Mouse (Mus musculus) spleen, adult 2 months (tissue): ENCODE results near the gene Pycard. TPM values are rescaled to one million over a fixed set of nuclear protein-coding genes. Genes with fewer than 3 reads are reported as not detected.

Source experiments
- DNase-seq, 2 experiments: peaks; one replicate each; pipeline versions ENCODE4 v3.0.0 to v3.0.0-alpha.2; 2012 to 2021; ENCODE audit warnings: low spot score in 2 of 2, low read depth in 1 of 2
- H3K27ac ChIP-seq: fragments of 200-500 bp; 2 replicates; pipeline ENCODE4 v1.5.1; 2012; ENCODE audit warnings: low read length, inconsistent platforms; ENCODE audit not compliant: insufficient read depth
- H3K27me3 ChIP-seq: fragments of 200-500 bp; 2 replicates; pipeline ENCODE4 v1.6.1; 2012; ENCODE audit warnings: mild to moderate bottlenecking, moderate library complexity, low read length, inconsistent platforms; ENCODE audit not compliant: control insufficient read depth, insufficient read depth
- H3K36me3 ChIP-seq: fragments of 200-500 bp; 2 replicates; pipeline ENCODE4 v1.6.1; 2012; ENCODE audit warnings: mild to moderate bottlenecking, low read length, inconsistent platforms; ENCODE audit not compliant: control insufficient read depth, insufficient read depth
- H3K4me1 ChIP-seq: fragments of 200-500 bp; 2 replicates; pipeline ENCODE4 v1.6.1; 2011; ENCODE audit warnings: inconsistent platforms; ENCODE audit not compliant: control insufficient read depth, insufficient read depth, insufficient read length
- H3K4me3 ChIP-seq: fragments of 200-500 bp; 2 replicates; pipeline ENCODE4 v1.5.1; 2011; ENCODE audit warnings: mild to moderate bottlenecking, inconsistent platforms; ENCODE audit not compliant: insufficient read depth, insufficient read length; ENCODE audit errors: extremely low read depth
- CTCF ChIP-seq: fragments of 200-500 bp; IDR thresholded peaks from 2 replicates; pipeline ENCODE4 v1.5.1; 2011; ENCODE audit warnings: mild to moderate bottlenecking, inconsistent platforms; ENCODE audit not compliant: insufficient read depth, insufficient read length, insufficient replicate concordance; ENCODE audit errors: extremely low read depth
- POLR2A ChIP-seq: fragments of 200-500 bp; IDR thresholded peaks from 2 replicates; pipeline ENCODE4 v1.6.1; 2011; ENCODE audit warnings: low read depth, low read length, inconsistent platforms
- WGBS: fragments of 180-500 bp; shearing (Covaris S2); methylation state at CpG from one replicate; pipeline ENCODE4 v1.1.7; 2018; 5-methylcytosine and 5-hydroxymethylcytosine counted together
- polyA plus RNA-seq: library from polyadenylated mRNA; depleted of rRNA; stranded (reverse); fragments of >200 nt; gene quantifications from 2 replicates; pipeline ENCODE4 v1.2.3, GENCODE M21; 2012

Gene Pycard
- polyA plus RNA-seq, 1 experiment, result 100 TPM

DNA sequence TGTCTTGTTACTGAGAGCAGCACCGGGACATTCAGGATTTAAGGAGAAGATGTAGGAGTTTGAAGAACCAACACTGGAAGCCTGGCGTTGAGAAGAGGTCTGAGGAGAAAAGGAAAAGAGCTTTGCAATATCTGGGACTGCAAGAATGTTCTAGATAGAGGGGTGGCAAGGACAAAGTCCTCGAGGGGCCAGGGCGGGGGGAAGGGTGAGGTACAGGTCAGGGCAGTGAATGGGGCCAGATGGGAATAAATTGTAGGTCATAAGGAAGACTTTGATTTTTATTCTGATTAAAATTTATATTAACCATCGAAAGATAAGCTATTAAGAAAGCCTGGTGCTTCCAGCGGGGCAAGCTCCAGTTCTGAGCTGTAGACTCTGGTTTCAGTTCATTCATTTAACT is 9.4 kb upstream of the Pycard start:
- DNase-seq, result no peak
- Histone ChIP-seq H3K4me3 (no peak overlapping the region), H3K36me3 (no peaks in the 10 kb centered on the region), H3K4me1 (no peaks in the 10 kb centered on the region; the same call in 1 of the 2 replicates), H3K27me3 (no peaks in the 10 kb centered on the region), H3K27ac (no peak overlapping the region)
- no peak for TF ChIP-seq CTCF
- no peak for TF ChIP-seq POLR2A
- 88% methylated on average over 6 of the region's 6 CpGs for WGBS

DNA sequence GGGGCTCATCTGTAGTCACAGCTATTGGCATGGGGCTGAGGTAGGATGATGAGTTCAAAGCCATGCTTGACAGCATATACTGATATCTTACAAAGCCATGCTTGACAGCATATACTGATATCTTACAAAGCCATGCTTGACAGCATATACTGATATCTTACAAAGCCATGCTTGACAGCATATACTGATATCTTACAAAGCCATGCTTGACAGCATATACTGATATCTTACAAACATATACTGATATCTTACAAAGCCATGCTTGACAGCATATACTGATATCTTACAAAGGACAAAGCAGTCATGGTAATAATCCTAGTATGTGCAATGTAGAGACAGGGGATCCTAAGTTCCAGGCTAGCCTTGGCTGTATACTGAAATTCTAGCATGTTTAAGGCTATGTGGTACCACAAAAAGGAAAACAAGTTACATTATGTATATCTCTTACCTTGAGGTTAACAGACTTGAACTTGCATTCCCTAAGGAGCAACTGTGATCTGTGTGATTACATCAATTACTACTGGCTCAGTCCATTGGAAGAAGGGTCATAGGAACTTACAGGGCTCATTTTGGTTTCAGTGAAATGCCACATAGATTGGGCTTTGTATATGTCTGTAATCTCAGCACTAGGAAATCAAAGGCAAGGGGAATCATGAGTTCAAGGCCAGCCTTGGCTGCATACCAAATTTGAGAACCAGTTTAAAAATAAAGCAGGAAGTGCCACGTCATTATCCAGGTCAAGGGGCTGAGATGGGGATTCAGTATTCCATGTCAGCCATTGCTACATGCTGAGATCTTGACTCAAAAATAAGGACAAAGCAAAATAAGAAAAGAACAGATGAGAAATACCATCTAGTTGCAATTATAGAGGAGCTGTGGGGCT is 6.6 kb upstream of the Pycard start:
- no peak for DNase-seq

DNA sequence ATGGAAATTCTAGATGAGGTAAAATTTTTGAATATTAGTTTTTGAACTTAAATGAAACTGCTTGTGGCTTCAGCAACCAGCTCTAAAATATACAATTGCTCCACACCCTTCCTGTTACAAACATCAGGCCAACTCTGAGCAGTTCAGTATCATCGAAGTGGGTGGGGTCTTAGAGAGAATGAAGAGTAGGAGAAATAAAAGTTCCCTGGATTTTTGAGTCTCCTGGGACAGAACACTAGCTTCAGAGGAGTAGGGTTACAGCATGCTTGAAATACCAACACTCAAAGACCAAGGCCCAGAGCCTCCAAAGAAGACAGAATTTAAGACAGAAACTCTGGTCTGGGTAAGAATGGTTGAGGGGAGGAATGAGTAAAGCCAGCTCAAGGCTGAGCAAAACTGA is 5.8 kb upstream of the Pycard start:
- no peak for DNase-seq
- 63% methylated on average over 1 of the region's 1 CpGs for whole genome bisulfite sequencing
- Histone ChIP-seq H3K27me3 (no peaks in the 10 kb centered on the region), H3K36me3 (no peaks in the 10 kb centered on the region), H3K4me1 (no peaks in the 10 kb centered on the region; the same call in 1 of the 2 replicates), H3K27ac (no peak overlapping the region), H3K4me3 (no peak overlapping the region)
- TF ChIP-seq CTCF (no peak), POLR2A (no peak)

More for the DNA sequence above, 6.6 kb upstream of the Pycard start:
- H3K4me1 ChIP-seq, result no peaks in the 10 kb centered on the region; the same call in 1 of the 2 replicates
- no peak overlapping the region for H3K4me3 ChIP-seq
- H3K36me3 ChIP-seq, result no peaks in the 10 kb centered on the region
- H3K27ac ChIP-seq, result no peak overlapping the region
- no peak for TF ChIP-seq POLR2A
- H3K27me3 ChIP-seq, result no peaks in the 10 kb centered on the region
- 47% methylated on average over 1 of the region's 1 CpGs for WGBS

DNA sequence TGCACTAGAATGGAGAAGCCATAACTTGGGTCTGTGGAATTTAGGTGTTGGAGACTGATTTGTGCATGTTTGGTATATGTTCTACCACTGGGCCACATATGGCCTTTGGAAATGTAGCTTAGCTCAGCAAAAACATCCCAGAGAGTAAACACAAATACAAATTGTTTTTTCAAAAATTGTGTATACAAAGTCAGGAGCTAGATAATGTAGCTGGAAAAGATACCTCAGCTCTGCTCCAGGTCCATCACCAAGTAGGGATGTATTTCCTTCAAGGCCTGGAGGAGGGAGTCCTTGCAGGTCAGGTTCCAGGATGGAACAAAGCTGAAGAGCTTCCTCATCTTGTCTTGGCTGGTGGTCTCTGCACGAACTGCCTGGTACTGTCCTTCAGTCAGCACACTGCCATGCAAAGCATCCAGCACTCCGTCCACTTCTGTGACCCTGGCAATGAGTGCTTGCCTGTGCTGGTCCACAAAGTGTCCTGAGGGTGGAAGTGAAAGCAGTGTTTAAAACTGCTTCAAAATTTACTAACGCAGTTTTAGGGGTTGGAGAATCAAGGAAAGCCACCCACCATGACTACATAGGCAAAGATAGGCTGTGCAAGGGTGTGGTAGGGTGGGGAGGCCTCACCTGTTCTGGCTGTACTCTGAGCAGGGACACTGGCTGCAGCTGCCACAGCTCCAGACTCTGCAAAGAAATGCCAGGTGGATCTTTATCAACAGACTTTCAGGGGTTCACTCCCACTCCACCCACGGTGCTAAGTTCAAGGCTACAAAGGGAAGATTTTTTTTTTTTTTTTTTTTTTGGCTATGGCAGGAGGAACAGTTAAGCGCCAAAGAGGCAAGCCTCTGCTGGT is 953 bp downstream of the Pycard start:
- Histone ChIP-seq H3K36me3 (peaks cover 9% of the 10 kb centered on the region), H3K27me3 (no peaks in the 10 kb centered on the region), H3K4me3 (peak overlapping the region; percentile 74), H3K4me1 (peaks cover 5% of the 10 kb centered on the region; the same call in 1 of the 2 replicates), H3K27ac (peak overlapping the region; percentile 80)
- TF ChIP-seq CTCF, result no peak
- no peak for TF ChIP-seq POLR2A
- no peak for DNase-seq
- WGBS, result 15% methylated on average over 5 of the region's 5 CpGs

DNA sequence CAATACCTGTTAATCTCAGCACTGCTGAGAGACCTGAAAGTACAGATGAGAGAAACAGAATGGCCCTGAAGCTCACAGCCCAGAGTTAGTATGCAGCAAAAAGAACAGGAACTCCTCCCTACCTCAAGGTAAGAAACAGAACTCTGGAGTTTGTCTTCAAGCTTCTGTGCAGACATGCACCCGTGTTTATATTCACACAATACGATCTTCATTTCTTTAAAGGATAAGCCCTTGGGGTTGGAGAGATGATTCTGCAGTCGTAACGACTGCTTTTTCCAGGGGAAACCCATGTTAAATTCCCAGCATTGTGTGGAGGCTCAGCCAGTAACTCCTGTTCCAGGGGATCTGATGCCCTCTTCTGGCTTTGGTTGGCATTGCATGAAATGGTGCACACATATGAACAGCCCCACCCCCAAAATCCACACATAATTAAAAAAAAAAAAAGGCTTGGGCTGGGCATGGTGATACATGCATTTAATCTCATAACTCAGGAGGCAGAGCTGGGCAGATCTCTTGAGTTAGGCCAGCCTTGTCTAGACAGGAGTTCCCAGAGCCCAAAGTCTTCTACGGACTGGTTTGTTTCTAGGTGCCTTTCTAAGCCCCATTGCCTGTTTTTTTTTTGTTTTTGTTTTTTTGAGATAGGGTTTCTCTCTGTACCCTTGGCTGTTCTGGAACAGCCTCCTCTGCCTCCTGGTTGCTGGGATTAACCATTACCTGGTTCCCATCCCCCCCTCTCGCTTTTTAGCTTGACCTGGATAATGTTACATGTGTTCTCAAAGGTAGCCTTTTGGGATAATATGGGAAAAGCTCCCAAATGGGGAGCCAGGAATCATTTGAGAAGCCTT is 1.8 kb downstream of the Pycard start:
- 54% methylated on average over 6 of the region's 6 CpGs for WGBS
- peaks cover 5% of the 10 kb centered on the region; the same call in 1 of the 2 replicates for H3K4me1 ChIP-seq
- TF ChIP-seq POLR2A (no peak), CTCF (peak; percentile 25; the same call in 1 of the 2 replicates)
- H3K27ac ChIP-seq, result no peak overlapping the region
- peak; percentile 44 to 76 for DNase-seq
- H3K4me3 ChIP-seq, result no peak overlapping the region
- H3K27me3 ChIP-seq, result no peaks in the 10 kb centered on the region
- peaks cover 11% of the 10 kb centered on the region for H3K36me3 ChIP-seq

DNA sequence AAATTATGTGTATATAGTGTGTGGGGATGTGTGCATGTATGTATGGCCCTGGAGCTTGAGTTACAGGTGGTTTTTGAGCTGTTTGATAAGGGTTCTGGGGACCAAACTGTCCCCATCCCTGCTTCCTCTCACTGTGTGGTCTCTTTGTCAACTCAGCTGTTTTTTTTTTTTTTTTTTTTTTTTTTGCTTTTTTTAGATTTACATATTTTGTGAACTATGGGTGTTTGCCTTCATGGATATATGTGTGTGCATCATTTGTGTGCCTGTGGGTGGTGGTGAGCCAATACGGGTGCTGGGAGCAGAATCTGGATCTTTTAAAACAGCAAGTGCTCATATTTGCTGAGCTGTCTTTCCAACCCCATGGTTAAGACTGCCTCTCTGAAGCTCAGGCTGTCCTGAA is 4.8 kb downstream of the Pycard start:
- Histone ChIP-seq H3K36me3 (peaks cover 26% of the 10 kb centered on the region), H3K4me3 (no peak overlapping the region), H3K27ac (no peak overlapping the region), H3K4me1 (peaks cover 5% of the 10 kb centered on the region; the same call in 1 of the 2 replicates), H3K27me3 (no peaks in the 10 kb centered on the region)
- TF ChIP-seq CTCF (no peak), POLR2A (no peak)
- 83% methylated on average over 1 of the region's 1 CpGs for WGBS
- no peak for DNase-seq
